Mouse (Mus musculus) activated CD4-positive, CD25-positive, alpha-beta regulatory T cell, adult 4 months (primary cell): Measurements from ENCODE around the gene Olfr884. TPM values are rescaled to one million over a fixed set of nuclear protein-coding genes. Genes with fewer than 3 reads are reported as not detected.

ENCODE experiments used
- ATAC-seq: one replicate; pipeline ENCODE4 v1.8.0; 2017
- polyA plus RNA-seq, 2 experiments: library from polyadenylated mRNA; unstranded; fragments of 100-300 nt; shearing (Covaris generic); gene quantifications; one replicate each; pipeline ENCODE4 v1.2.1; 2017

Olfr884 gene
- polyA plus RNA-seq, result not detected

DNA sequence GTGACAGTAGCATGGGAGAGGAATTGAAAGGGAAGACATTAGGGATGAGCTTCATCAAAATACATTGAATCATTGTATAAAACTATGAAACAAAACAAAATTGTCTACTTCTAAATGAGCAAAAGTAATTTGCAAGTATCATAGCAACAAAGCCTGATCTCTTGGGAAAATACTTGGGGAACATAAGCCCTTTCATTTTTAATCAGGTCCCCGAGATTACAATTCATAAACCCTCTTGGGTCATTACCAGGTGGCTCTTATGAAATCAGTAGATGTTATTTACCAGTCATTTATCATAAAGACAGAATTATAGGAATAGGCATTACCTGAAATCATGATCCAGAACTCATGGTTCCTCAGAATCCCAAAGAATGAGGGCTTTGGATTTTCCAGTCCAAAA lies at the start of gene Olfr884:
Olfr884 (plus strand) TSS at position 301 of the 400 bp plus-strand sequence.
- no peak for ATAC-seq

DNA sequence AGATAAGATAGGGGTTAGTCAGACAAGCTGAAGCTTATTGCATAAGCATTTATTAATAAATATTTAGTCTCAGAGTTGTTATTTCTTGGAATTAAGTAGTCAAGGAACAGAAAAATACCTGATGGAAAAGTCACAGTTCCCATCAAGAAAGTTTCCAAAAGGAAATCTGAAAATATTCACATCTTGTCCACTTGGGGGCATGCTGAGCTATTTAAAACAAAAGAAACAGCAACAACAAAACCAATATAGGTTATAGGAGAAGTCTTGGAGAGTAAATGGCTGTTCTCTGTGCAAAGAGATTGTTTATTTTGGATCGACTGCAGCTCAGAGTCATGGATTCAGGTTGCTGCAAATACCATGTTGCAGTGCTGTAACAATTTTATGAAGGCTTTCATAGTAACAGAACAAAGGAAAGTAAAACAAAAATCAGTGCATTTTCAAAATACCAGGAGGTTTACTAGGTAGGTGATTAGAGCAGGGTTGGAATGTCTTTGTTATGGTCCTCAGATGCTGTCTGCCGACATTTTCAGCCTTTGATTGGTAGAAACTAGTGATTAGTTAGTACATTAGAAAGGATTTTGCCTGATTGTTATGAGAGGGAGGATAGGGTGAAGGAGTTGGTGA lies 47.7 kb upstream of the Olfr884 start:
- ATAC-seq, result no peak

DNA sequence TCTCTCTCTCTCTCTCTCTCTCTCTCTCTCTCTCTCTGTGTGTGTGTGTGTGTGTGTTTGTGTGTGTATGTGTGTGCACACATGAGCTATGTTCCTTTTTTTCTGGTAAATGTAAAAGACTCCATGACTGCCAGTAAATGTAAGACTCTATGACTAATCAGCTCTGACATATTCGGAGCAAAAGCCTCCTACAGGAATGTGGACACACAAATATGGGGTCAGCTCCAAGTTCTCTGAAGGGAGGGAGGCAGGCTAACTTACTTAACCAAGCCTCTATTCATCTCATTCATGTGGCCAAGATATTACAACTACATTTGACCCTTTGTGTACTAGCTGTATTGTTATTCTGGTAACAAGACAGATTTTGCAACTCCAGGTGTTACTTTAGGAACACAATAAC lies 46.3 kb upstream of the Olfr884 start:
- ATAC-seq, result no peak

GRCm38 (mm10) chr9:38025508-38025907 lies 20.8 kb upstream of the Olfr884 start, which contains the start of gene Olfr883:
Gene Olfr883, plus strand, starts transcription at chr9:38025808.
- ATAC-seq, result no peak

GRCm38 (mm10) chr9:38061022-38061421 lies 14.7 kb downstream of the Olfr884 start, which contains the start of gene Olfr885:
Gene Olfr885, plus strand, starts transcription at chr9:38061322.
- no peak for ATAC-seq

- ATAC-seq, result no peak
Observed at GRCm38 (mm10) chr9:38083772-38084171, 37.4 kb downstream of the Olfr884 start, which contains the start of gene Olfr887. Gene Olfr887, plus strand, starts transcription at chr9:38084072.

Other genes starting within 250 kb of the Olfr884 start
- under 1 TPM; 0.10 to 0.20 TPM for gene Olfr876, start 243.5 kb upstream of the Olfr884 start, polyA plus RNA-seq
- gene Olfr877, start 192.3 kb upstream of the Olfr884 start, polyA plus RNA-seq, result not detected
- under 1 TPM; 0.11 to 0.15 TPM for gene Olfr145, start 149.8 kb upstream of the Olfr884 start, polyA plus RNA-seq
- under 1 TPM in 1 of 2 experiments, not detected in 1; 0.21 TPM for gene Olfr878, start 128.7 kb upstream of the Olfr884 start, polyA plus RNA-seq
- gene Olfr881, start 54.7 kb upstream of the Olfr884 start, polyA plus RNA-seq, result under 1 TPM in 1 of 2 experiments, not detected in 1; 0.16 TPM
- gene Olfr883, start 20.7 kb upstream of the Olfr884 start, polyA plus RNA-seq, result not detected
- gene Olfr885, start 14.8 kb downstream of the Olfr884 start, polyA plus RNA-seq, result not detected
- gene Olfr887, start 37.5 kb downstream of the Olfr884 start, polyA plus RNA-seq, result not detected
- gene Olfr888, start 61.6 kb downstream of the Olfr884 start, polyA plus RNA-seq, result not detected
- under 1 TPM in 1 of 2 experiments, not detected in 1; 0.05 TPM for gene Olfr889, start 68.6 kb downstream of the Olfr884 start, polyA plus RNA-seq
- gene Olfr890, start 96.0 kb downstream of the Olfr884 start, polyA plus RNA-seq, result under 1 TPM in 1 of 2 experiments, not detected in 1; 0.17 TPM
- not detected for gene Olfr891, start 134.3 kb downstream of the Olfr884 start, polyA plus RNA-seq
- gene Olfr893, start 161.8 kb downstream of the Olfr884 start, polyA plus RNA-seq, result not detected
- gene Olfr894, start 171.5 kb downstream of the Olfr884 start, polyA plus RNA-seq, result not detected
- gene Olfr143, start 206.2 kb downstream of the Olfr884 start, polyA plus RNA-seq, result not detected
- not detected for gene Olfr895, start 221.3 kb downstream of the Olfr884 start, polyA plus RNA-seq
- gene Olfr896-ps1, start 244.6 kb downstream of the Olfr884 start, polyA plus RNA-seq, result not detected